Mouse (Mus musculus) heart, postnatal 0 days (tissue): ENCODE results near the gene Ly6g.

ENCODE experiments used
- CTCF ChIP-seq: IDR thresholded peaks from 2 replicates; pipeline ENCODE4 v1.5.1; 2016; ENCODE audit warnings: antibody characterized with exemption, control low read depth, low read depth
- EP300 ChIP-seq: IDR thresholded peaks from 2 replicates; pipeline ENCODE4 v1.6.1; 2016; ENCODE audit warnings: antibody characterized with exemption, low read depth

DNA sequence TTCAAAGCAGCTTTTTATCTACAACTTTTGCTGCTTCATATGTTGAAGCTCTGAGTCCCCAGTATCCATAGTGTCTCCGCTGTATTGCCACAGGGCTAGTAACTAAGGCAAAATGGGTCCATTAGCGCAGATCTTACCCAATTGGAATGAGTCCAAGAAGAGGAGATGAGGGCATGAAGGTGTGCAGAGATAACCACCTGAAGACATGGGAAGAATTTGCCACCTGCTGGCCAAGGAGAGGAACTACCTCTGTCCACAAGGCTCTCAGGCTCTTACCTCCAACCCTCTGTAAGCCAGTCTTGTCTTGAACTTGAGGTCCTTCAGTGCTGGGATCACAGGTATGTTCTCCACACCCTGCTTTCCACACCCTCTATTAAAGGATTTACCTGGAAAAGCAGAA, 34.1 kb downstream of the Ly6g start:
- TF ChIP-seq CTCF (peak; percentile 47), EP300 (no peak)
